Mouse (Mus musculus): ENCODE results near the gene Fxyd1. TPM values are rescaled to one million over a fixed set of nuclear protein-coding genes. Genes with fewer than 3 reads are reported as not detected.

The Fxyd1 gene
- 169 TPM for polyA plus RNA-seq (2014; fragmentation: Illumina TruSeq; extraction: RNeasy Lipid Tissue Mini Kit (QIAGEN cat#74804); ENCODE audit: low read depth, low replicate concordance)

DNA sequence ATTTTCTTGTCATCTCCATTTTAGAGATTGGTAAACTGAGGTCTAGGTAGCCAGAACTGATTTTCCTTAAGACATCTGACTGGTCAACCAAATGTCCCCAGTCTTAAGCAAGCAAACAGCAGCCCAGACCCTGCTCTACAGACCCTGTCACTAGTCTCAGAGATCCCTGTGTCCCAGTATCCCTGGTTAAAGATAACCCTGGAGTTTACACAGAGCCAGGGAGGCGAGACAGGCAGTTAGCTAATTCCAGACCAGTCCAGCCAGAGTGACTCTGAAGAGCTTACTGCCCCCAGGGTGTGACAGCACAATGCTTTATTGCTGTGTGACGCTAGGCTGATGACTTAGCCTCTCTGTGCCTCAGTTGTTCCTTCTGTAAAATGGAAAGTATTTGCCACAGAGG is at the start of gene Fxyd1:
Gene Fxyd1 (minus strand): TSS at position 129 of the 400 bp plus-strand sequence.

DNA sequence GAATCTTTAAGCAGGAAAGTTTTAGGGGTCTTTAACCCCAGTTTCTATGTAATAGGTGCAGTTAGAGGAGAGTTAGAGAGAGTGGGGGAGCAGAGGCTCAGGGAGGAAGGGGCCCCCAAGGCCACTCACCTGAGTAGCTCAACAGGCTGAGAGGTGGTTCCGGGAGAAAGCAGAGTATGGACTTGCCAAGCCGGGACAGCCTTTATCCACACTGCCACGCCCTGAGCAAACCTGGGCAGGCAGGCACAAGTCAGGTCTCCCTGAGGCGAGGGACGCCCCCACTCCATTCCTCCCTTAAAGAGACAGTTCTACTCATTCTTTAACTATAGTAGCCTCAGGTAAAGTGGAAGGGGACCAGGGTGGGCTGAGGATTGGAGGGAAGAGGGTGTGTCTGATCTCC is 19.5 kb upstream of the Fxyd1 start, which contains the start of gene Fxyd3:
Gene Fxyd3 (minus strand): TSS at position 213 of the 400 bp plus-strand sequence.

DNA sequence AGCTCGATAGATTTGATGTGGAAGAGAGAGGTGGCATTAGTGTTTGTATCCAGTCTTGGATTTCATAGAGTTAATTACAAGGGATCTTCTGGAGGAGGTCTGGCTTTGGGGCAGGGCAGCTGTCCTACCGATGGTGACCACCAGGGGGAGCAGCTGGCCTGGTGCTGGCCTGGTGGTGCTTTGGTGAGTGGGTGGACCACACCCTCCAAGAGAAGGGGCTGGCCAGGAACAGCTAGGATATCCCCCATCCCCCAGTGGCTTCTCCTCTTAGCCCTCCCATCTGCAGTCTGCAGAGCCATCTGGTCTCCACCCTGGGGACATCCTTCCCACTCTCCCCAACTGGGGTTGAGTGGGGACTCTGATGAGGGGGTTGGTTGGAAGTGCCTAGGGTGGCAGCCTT is 2.1 kb upstream of the Fxyd1 start, which contains the start of gene Lgi4:
Gene Lgi4 (plus strand): TSS at position 235 of the 400 bp plus-strand sequence.

DNA sequence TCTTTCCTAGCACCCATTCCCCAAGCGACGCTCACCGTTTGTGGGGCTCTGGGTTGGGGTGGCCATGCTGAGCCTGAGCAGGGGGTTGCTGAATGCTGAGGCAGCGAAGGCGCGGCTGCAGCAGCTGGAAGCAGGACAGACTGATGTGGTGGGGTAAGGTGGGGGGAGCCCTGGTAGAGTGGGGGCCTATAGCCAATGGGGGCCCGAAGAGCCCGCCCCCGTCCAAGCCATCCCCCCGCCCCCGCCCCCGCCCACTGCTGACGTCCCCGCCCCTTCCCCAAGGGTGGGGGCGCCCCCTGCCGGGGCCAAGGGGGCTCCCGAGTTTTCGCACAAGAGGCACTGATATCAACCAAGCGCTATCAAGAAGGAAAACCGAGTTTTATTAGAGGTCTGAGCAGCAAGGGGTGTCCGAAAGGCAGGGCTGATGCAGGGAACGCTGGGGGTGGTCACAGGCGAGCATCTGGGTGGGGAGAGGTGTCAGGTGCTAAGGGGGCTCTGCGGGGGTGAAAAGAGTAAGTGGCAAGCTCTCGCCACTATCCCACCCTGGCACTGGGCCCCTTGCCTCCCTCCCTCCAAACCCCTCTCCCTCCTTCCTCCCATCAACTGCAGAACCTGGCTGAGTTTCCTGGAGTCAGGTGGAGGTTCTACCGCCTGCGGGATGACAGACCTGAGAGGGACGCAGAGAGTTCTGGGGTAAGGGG is 5.5 kb downstream of the Fxyd1 start, which contains the start of gene Fxyd7:
Gene Fxyd7 (minus strand): TSS at position 147 of the 701 bp plus-strand sequence.

DNA sequence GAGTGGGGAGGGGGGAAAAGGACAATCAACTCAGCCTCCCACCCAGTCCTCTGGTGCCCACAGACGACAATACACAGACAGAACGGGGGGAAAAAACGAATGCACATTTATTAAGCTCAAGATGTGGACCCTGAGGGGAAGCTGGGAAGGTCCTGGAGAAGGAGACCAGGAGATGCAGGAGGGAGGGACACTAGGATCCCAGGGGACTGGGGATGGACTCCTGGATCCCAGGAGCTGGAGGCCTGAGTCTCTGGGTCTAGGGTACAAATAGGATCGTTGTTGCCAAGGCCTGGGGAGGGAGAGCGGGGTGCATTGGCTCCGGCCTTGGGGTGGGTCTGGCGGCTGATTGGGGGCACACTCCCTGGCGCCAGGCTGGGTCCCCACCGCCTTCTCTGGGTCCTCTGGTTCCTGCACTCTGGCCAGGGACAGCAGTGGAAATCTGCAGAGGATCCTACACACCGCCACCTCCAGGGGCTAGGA is 14.5 kb downstream of the Fxyd1 start, which contains the start of gene Fxyd5:
Gene Fxyd5 (minus strand): TSS at position 51 of the 480 bp plus-strand sequence.

Other genes starting within 250 kb of the Fxyd1 start
- 29.9 TPM for gene Ffar2, start 233.4 kb downstream of the Fxyd1 start, polyA plus RNA-seq (2014; fragmentation: Illumina TruSeq; extraction: RNeasy Lipid Tissue Mini Kit (QIAGEN cat#74804); ENCODE audit: low read depth, low replicate concordance)
- not detected for gene Ffar3, start 201.0 kb downstream of the Fxyd1 start, polyA plus RNA-seq (2014; fragmentation: Illumina TruSeq; extraction: RNeasy Lipid Tissue Mini Kit (QIAGEN cat#74804); ENCODE audit: low read depth, low replicate concordance)
- not detected for gene Ffar1, start 195.6 kb downstream of the Fxyd1 start, polyA plus RNA-seq (2014; fragmentation: Illumina TruSeq; extraction: RNeasy Lipid Tissue Mini Kit (QIAGEN cat#74804); ENCODE audit: low read depth, low replicate concordance)
- gene Cd22, start 176.9 kb downstream of the Fxyd1 start, polyA plus RNA-seq (2014; fragmentation: Illumina TruSeq; extraction: RNeasy Lipid Tissue Mini Kit (QIAGEN cat#74804); ENCODE audit: low read depth, low replicate concordance) = 0.56 TPM
- 0.88 TPM for gene Mag, start 142.3 kb downstream of the Fxyd1 start, polyA plus RNA-seq (2014; fragmentation: Illumina TruSeq; extraction: RNeasy Lipid Tissue Mini Kit (QIAGEN cat#74804); ENCODE audit: low read depth, low replicate concordance)
- not detected for gene Hamp2, start 132.5 kb downstream of the Fxyd1 start, polyA plus RNA-seq (2014; fragmentation: Illumina TruSeq; extraction: RNeasy Lipid Tissue Mini Kit (QIAGEN cat#74804); ENCODE audit: low read depth, low replicate concordance)
- not detected for gene Hamp, start 113.2 kb downstream of the Fxyd1 start, polyA plus RNA-seq (2014; fragmentation: Illumina TruSeq; extraction: RNeasy Lipid Tissue Mini Kit (QIAGEN cat#74804); ENCODE audit: low read depth, low replicate concordance)
- 105 TPM for gene Usf2, start 100.4 kb downstream of the Fxyd1 start, polyA plus RNA-seq (2014; fragmentation: Illumina TruSeq; extraction: RNeasy Lipid Tissue Mini Kit (QIAGEN cat#74804); ENCODE audit: low read depth, low replicate concordance)
- gene Lsr, start 83.7 kb downstream of the Fxyd1 start, polyA plus RNA-seq (2014; fragmentation: Illumina TruSeq; extraction: RNeasy Lipid Tissue Mini Kit (QIAGEN cat#74804); ENCODE audit: low read depth, low replicate concordance) = 45.5 TPM
- gene Fam187b, start 83.4 kb downstream of the Fxyd1 start, polyA plus RNA-seq (2014; fragmentation: Illumina TruSeq; extraction: RNeasy Lipid Tissue Mini Kit (QIAGEN cat#74804); ENCODE audit: low read depth, low replicate concordance) = 13.2 TPM
- gene Fxyd5, start 14.7 kb downstream of the Fxyd1 start, polyA plus RNA-seq (2014; fragmentation: Illumina TruSeq; extraction: RNeasy Lipid Tissue Mini Kit (QIAGEN cat#74804); ENCODE audit: low read depth, low replicate concordance) = 69.0 TPM
- 0.88 TPM for gene Fxyd7, start 5.7 kb downstream of the Fxyd1 start, polyA plus RNA-seq (2014; fragmentation: Illumina TruSeq; extraction: RNeasy Lipid Tissue Mini Kit (QIAGEN cat#74804); ENCODE audit: low read depth, low replicate concordance)
- 5.6 TPM for gene Lgi4, start 2.1 kb upstream of the Fxyd1 start, polyA plus RNA-seq (2014; fragmentation: Illumina TruSeq; extraction: RNeasy Lipid Tissue Mini Kit (QIAGEN cat#74804); ENCODE audit: low read depth, low replicate concordance)
- 48.8 TPM for gene Fxyd3, start 19.5 kb upstream of the Fxyd1 start, polyA plus RNA-seq (2014; fragmentation: Illumina TruSeq; extraction: RNeasy Lipid Tissue Mini Kit (QIAGEN cat#74804); ENCODE audit: low read depth, low replicate concordance)
- gene Hpn, start 58.1 kb upstream of the Fxyd1 start, polyA plus RNA-seq (2014; fragmentation: Illumina TruSeq; extraction: RNeasy Lipid Tissue Mini Kit (QIAGEN cat#74804); ENCODE audit: low read depth, low replicate concordance) = 18.4 TPM
- gene Scn1b, start 69.8 kb upstream of the Fxyd1 start, polyA plus RNA-seq (2014; fragmentation: Illumina TruSeq; extraction: RNeasy Lipid Tissue Mini Kit (QIAGEN cat#74804); ENCODE audit: low read depth, low replicate concordance) = 15.7 TPM
- 39.2 TPM for gene Gramd1a, start 98.7 kb upstream of the Fxyd1 start, polyA plus RNA-seq (2014; fragmentation: Illumina TruSeq; extraction: RNeasy Lipid Tissue Mini Kit (QIAGEN cat#74804); ENCODE audit: low read depth, low replicate concordance)
- not detected for gene Scgb2b2, start 233.3 kb upstream of the Fxyd1 start, polyA plus RNA-seq (2014; fragmentation: Illumina TruSeq; extraction: RNeasy Lipid Tissue Mini Kit (QIAGEN cat#74804); ENCODE audit: low read depth, low replicate concordance)
- gene Scgb1b2, start 234.6 kb upstream of the Fxyd1 start, polyA plus RNA-seq (2014; fragmentation: Illumina TruSeq; extraction: RNeasy Lipid Tissue Mini Kit (QIAGEN cat#74804); ENCODE audit: low read depth, low replicate concordance) = not detected